Mouse (Mus musculus) kidney, postnatal 36 days (tissue): ENCODE data around the gene Mcl1.
"Not testable (repeated sequence)": the region's sequence is repeated elsewhere in the genome, so short reads cannot be mapped to it uniquely, and the experiment has no call there.

Experiments used
- DNase-seq, 2 experiments: peaks; one replicate each; pipeline ENCODE4 v3.0.0; 2021 to 2022; ENCODE audit warnings: mixed read lengths in 2 of 2

Mcl1 gene

GRCm38 (mm10) chr3:95651033-95651373, 7.6 kb upstream of the Mcl1 start:
- no peak for DNase-seq

DNA sequence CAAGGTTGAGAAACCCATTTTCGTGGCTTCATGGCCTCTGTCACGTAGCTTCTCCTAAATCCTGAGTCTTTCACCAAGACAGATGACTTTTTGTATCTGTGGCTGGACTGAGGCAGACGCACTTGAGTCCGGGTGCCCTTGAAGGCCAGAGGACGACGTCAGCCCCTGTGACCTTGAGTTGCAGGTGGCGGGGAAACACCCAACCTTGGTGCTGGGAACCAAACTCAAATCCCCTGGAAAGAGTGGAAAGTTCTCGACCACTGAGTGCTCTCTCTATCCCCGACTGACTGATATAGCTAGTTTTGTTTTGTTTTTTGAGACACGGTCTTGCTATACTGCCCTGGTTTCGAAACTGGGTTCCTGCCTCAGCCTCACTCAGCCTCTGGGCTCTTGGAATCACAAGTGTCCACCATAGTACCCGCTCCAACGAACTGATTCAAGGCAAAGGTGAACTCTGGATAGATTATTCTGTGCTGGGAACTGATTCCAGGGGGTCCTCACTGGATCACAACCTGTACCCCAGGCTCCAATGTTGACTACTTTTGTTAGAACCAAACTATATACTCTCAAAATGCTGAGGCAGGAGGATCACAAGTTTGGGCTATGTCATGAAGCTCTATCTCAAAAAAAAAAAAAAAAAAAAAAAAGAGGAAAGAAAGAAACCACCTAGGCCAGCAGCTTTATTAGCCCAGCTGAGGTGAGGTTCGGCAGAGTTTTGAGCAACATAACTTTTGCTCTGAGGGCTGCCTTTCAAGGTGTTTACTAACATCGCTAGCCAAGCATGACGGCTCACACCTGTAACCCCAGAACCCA, 7.0 kb upstream of the Mcl1 start:
- DNase-seq = no peak

- no peak for DNase-seq
Measured at GRCm38 (mm10) chr3:95652204-95652811, 6.3 kb upstream of the Mcl1 start.

- no peak for DNase-seq
Measured at GRCm38 (mm10) chr3:95652871-95653270, 5.7 kb upstream of the Mcl1 start.

- DNase-seq = no peak
Measured at GRCm38 (mm10) chr3:95653473-95654034, 5.0 kb upstream of the Mcl1 start.

DNA sequence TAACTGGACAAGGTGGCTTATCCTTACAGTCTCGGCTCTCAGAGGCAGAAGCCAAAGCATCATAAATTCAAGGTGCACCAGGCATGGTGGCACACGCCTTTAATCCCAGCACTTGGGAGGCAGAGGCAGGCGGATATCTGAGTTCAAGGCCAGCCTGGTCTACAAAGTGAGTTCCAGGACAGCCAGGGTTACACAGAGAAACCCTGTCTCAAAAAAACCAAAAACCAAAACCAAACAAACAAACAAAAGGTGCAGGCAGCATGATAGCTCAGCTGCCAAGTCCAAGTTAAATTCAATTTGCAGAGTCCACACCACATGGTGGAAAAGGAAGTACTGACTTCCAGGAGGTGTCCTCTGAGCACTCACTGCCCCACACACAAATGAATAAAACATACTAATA, 4.2 kb upstream of the Mcl1 start:
- not testable (repeated sequence) for DNase-seq

DNA sequence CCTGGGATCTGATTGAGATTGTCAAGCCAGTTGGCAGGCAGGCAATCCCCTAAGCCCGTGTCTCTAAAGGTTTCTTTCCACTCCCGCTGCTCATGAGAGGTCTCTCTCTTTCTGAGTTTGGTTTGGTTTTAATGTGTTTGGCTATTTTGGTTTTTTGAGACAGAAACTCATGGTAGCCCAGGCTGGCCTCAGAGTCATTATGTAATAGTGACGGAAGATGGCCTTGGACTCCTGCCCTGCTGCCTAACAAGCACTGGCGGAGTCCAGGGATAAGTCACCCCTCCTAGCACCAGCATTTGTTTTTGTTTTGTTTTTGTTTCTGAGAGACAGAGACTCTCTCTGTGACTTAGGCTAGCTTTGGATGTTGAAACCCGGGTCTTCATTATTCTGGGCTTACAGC, 3.2 kb upstream of the Mcl1 start:
- peak in 1 of 2 experiments; percentile 37 for DNase-seq

- no peak for DNase-seq
Measured at GRCm38 (mm10) chr3:95657108-95657507, 1.5 kb upstream of the Mcl1 start.

DNA sequence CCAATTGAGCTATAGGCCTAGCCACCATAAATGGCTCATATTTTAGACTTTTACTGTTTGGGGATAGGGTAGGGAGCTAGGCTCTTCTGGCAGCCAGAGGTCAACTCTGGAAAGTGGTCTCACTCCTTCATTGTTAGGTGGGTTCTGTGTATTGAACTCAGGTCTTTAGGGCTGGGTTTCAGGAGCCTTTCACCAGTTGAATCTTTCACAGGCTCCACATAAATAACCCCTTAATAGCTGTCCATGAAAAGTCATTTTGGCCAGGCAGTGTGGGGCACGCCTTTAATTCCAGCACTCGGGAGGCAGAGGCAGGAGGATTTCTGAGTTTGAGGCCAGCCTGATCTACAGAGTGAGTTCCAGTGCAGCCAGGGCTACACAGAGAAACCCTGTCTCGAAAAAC, 877 bp upstream of the Mcl1 start:
- DNase-seq = no peak

DNA sequence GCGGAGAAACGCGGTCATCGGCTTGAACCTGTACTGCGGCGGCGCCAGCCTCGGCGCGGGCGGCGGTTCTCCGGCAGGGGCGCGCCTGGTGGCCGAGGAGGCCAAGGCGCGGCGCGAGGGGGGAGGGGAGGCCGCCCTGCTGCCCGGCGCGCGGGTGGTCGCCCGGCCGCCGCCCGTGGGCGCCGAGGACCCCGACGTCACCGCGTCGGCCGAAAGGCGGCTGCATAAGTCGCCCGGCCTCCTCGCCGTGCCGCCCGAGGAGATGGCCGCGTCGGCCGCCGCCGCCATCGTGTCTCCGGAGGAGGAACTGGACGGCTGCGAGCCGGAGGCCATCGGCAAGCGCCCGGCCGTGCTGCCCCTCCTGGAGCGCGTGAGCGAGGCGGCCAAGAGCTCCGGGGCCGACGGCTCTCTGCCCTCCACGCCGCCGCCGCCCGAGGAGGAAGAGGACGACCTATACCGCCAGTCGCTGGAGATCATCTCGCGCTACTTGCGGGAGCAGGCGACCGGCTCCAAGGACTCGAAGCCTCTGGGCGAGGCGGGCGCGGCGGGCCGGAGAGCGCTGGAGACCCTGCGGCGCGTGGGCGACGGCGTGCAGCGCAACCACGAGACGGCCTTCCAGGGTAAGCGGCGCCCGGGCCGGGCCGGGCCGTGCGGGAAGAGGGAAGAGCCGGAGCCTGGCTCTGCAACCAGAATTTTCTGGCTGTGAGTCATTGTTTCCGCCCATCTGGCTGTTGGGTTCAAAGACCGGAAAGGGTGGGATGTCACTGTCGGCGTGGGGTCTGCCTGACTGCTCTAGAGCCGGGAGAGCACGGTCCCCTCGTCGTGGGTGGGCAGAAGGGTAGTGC, 502 bp downstream of the Mcl1 start:
- peak; percentile 81 to 85 for DNase-seq

- DNase-seq = no peak
Measured at GRCm38 (mm10) chr3:95659948-95660347, 1.4 kb downstream of the Mcl1 start.

GRCm38 (mm10) chr3:95660788-95661478, 2.3 kb downstream of the Mcl1 start:
- peak in 1 of 2 experiments; percentile 39 for DNase-seq

GRCm38 (mm10) chr3:95661945-95662715, 3.5 kb downstream of the Mcl1 start:
- peak; percentile 56 to 70 for DNase-seq

- no peak for DNase-seq
Measured at GRCm38 (mm10) chr3:95662724-95663449, 4.3 kb downstream of the Mcl1 start.

DNA sequence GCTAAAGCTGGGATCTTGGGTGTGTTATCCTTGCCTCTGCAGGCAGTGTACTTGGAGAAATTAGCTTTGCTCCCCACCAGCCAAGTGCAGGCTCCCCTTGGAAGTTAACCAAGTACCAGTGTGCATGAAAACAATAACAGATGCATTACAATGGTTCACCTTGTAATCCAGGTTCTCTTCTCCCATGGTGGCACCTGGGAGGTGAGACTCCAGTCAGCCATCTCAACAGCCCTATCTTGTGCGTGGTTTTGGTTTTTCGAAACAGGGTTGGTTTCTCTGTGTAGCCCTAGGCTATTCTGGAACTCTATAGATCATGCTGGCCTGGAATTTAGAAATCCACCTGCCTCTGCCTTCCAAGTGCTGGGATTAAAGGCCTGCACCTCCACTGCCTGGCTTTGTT, 4.9 kb downstream of the Mcl1 start:
- DNase-seq = no peak

DNA sequence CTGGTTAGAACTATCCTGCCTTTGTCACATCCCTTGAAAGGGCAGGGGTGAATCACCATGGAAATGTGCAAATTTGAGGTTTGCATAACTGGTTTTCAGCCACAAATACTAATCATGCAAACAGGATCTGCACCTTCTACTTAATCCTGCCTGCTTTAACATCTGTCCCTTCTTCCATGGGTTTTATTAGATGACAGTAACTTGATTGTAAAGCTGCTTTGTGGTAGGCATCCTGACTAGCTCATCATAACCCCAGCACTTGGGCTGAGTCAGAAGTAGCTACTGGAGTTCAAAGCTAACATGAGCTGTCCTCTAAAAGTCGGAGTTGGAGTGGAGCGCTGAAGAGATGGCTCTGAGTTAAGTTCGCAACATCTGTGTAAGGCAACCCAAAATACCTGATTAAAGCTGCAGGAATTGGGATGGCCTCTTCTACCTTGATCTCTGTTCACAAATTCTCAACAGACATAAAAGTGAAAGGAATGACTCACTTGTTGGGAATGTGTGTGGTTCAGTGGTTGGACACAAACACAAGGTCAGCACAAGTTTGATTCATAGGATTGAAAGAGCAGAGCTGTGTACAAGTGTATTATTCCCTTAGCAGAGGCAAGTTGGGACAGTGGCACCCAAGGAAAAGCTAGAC, 5.5 kb downstream of the Mcl1 start:
- no peak for DNase-seq

DNA sequence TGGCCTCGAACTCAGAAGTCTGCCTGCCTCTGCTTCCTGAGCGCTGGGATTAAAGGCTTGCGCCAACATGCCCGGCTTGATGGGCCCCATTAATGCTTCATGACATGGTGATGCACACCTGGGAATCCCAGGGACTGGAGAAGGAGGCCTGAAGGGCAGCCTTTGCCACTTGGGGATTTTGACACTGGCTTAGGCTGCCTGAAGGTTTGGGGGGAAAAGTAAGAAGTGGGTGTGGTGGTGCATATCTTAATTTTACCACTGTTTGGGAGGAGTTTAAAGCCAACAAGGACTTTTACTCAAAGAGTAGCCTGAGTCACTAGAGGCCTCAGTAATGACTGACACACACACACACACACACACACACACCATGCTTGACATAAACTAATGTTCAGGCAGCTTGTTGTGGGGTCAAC, 6.4 kb downstream of the Mcl1 start:
- no peak for DNase-seq

- DNase-seq = peak; percentile 73 to 76
Measured at GRCm38 (mm10) chr3:95666124-95666844, 7.7 kb downstream of the Mcl1 start.

GRCm38 (mm10) chr3:95667521-95667920, 8.9 kb downstream of the Mcl1 start:
- DNase-seq = no peak

DNA sequence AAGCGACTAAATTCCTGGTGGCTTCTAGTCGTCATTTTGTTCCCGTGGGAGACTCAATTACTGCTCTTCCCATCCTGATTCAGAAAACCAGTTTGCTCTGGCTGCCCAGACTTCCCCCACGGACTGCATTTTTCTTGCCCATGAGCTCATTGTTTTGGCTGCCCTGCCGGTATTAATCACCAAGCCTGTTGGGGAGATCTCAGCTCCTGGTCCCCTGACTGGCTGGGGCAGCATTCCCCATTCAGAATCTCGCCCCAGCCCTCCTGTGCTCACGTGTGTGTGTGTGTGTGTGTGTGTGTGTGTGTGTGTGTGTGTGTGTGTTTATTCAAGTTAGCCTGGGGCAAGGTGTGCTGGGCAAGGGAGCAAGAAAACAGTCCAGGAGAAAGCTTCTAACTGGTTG, 9.4 kb downstream of the Mcl1 start:
- peak; percentile 77 to 86 for DNase-seq
